Mouse (Mus musculus) hindbrain, postnatal 0 days (tissue): ENCODE measurements around the gene Vsig2. TPM values are rescaled to one million over a fixed set of nuclear protein-coding genes. Genes with fewer than 3 reads are reported as not detected.
A peak's percentile ranks its signal among the peaks of the same experiment; 100 is the strongest.

Source experiments
- ATAC-seq: fragments of 200-750 bp; cut with Nextera tagmentation; 2 replicates; pipeline ENCODE4 v1.8.0; 2017; ENCODE audit warnings: mild to moderate bottlenecking, moderate TSS enrichment, moderate library complexity
- DNase-seq: peaks from one replicate; pipeline ENCODE4 v3.0.0-alpha.2; 2015; ENCODE audit warnings: low spot score
- H3K27ac ChIP-seq: fragments of 300-500 bp; sonication (generic); 2 replicates; pipeline ENCODE4 v1.5.1; 2014; ENCODE audit warnings: mild to moderate bottlenecking
- H3K27me3 ChIP-seq: fragments of 300-500 bp; sonication (generic); 2 replicates; pipeline ENCODE4 v1.6.1; 2014; ENCODE audit warnings: low read length, mixed read lengths; ENCODE audit not compliant: insufficient read depth
- H3K36me3 ChIP-seq: fragments of 300-500 bp; sonication (generic); 2 replicates; pipeline ENCODE4 v1.6.1; 2014; ENCODE audit warnings: low read length, mixed read lengths; ENCODE audit not compliant: insufficient read depth
- H3K4me1 ChIP-seq: fragments of 300-500 bp; sonication (generic); 2 replicates; pipeline ENCODE4 v1.6.1; 2014; ENCODE audit warnings: antibody characterized with exemption, low read length, mixed read lengths; ENCODE audit not compliant: insufficient read depth
- H3K4me2 ChIP-seq: fragments of 300-500 bp; sonication (generic); 2 replicates; pipeline ENCODE4 v1.6.1; 2014; ENCODE audit warnings: low read depth, mild to moderate bottlenecking, low read length, moderate library complexity, mixed read lengths
- H3K4me3 ChIP-seq: fragments of 300-500 bp; sonication (generic); 2 replicates; pipeline ENCODE4 v1.5.1; 2014; ENCODE audit warnings: low read length
- H3K9ac ChIP-seq: fragments of 300-500 bp; sonication (generic); replicated peaks from 2 replicates; pipeline ENCODE4 v1.6.1; 2014; ENCODE audit warnings: mild to moderate bottlenecking, low read length, moderate library complexity, mixed read lengths
- H3K9me3 ChIP-seq: fragments of 300-500 bp; sonication (generic); 2 replicates; pipeline ENCODE4 v1.6.1; 2016; ENCODE audit warnings: low read length, mixed read lengths
- CTCF ChIP-seq: IDR thresholded peaks from 2 replicates; pipeline ENCODE4 v1.5.1; 2016; ENCODE audit warnings: antibody characterized with exemption, control low read depth, low read depth
- WGBS: fragments of 180-500 bp; shearing (Covaris S2); extraction: QIAGEN DNeasy Blood & Tissue Kit; methylation state at CpG from one replicate; pipeline ENCODE4 v1.1.7; 2014; 5-methylcytosine and 5-hydroxymethylcytosine counted together
- polyA plus RNA-seq: library from polyadenylated mRNA; unstranded; fragments of >200 nt; fragmentation: Nextera tagmentation; extraction: Ambion mirVana; gene quantifications from 2 replicates; pipeline ENCODE4 v1.2.1, GENCODE M21; 2015
- total RNA-seq: library from RNA; depleted of rRNA; stranded (reverse); fragments of >200 nt; gene quantifications from 2 replicates; pipeline ENCODE4 v1.2.3, GENCODE M21; 2014

The Vsig2 gene
- total and polyA plus RNA-seq, 2 experiments from 2014 or later, result 1.6 to 3.9 TPM

- Histone ChIP-seq H3K4me1 (peaks cover 5% of the 10 kb centered on the region; the same call in 1 of the 2 replicates), H3K4me2 (no peak overlapping the region), H3K36me3 (no peaks in the 10 kb centered on the region), H3K9ac (no peak overlapping the region), H3K27me3 (peaks cover 1% of the 10 kb centered on the region; the same call in 1 of the 2 replicates), H3K4me3 (no peak overlapping the region), H3K9me3 (no peaks in the 10 kb centered on the region), H3K27ac (no peak overlapping the region)
- no peak for TF ChIP-seq CTCF
- 80% methylated on average over 3 of the region's 3 CpGs for WGBS
- no peak for ATAC-seq
- DNase-seq, result no peak
These were observed 17.3 kb downstream of the Vsig2 start for GRCm38 (mm10) chr9:37556366-37556765.

DNA sequence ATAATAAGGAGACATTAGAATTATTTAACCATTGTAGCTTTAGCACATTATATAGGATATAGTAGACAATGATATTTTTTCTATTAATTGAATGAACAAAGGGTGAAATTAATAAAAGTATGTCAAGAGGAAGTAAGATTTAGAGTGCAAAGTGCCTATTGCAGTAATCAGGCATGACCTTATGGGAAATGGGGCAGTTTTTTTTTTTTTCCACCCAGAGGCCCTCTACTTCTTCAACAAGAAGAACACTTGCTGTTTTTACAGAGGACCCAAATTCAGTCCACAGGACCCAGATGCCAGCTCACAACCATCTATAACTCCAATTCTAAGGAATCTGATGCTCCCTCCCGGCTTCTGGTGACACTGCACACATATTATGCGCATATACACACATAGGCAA lies 21.6 kb downstream of the Vsig2 start:
- no peak overlapping the region for H3K27ac ChIP-seq
- no peaks in the 10 kb centered on the region for H3K36me3 ChIP-seq
- H3K9me3 ChIP-seq, result no peaks in the 10 kb centered on the region
- no peak overlapping the region for H3K9ac ChIP-seq
- H3K4me2 ChIP-seq, result no peak overlapping the region
- DNase-seq (no peak), ATAC-seq (no peak)
- H3K4me1 ChIP-seq, result no peaks in the 10 kb centered on the region
- no peak overlapping the region for H3K4me3 ChIP-seq
- no peaks in the 10 kb centered on the region for H3K27me3 ChIP-seq
- WGBS, result 83% methylated on average over 2 of the region's 2 CpGs
- TF ChIP-seq CTCF, result no peak

DNA sequence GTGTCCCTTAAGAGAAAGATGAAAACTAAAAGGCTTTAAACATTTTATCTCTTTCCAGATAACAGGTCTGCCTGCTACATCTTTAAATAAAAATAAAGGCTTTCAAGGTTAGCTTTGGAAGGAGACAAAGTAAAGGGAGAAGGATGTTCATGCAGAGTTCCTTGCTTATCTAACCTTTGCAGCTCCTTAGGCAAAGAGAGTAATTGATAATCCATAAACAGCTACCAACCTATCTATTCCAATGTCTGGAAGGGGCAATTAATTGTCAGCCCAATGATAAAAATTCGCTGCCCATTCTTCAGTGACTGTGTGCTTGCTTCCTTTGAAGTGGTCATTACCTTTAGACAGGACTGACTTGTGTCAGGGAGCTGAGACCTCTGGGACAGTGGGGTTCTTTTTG lies 24.8 kb downstream of the Vsig2 start:
- Histone ChIP-seq H3K27ac (no peak overlapping the region), H3K4me2 (no peak overlapping the region), H3K4me1 (no peaks in the 10 kb centered on the region), H3K36me3 (no peaks in the 10 kb centered on the region), H3K9me3 (no peaks in the 10 kb centered on the region), H3K9ac (no peak overlapping the region), H3K27me3 (no peaks in the 10 kb centered on the region), H3K4me3 (no peak overlapping the region)
- ATAC-seq (no peak), DNase-seq (no peak)
- TF ChIP-seq CTCF, result no peak
- WGBS, result 59% methylated on average over 1 of the region's 1 CpGs

GRCm38 (mm10) chr9:37567019-37567418 lies 28.0 kb downstream of the Vsig2 start:
- Histone ChIP-seq H3K9me3 (no peaks in the 10 kb centered on the region), H3K4me3 (no peak overlapping the region), H3K9ac (no peak overlapping the region), H3K27me3 (no peaks in the 10 kb centered on the region), H3K4me2 (no peak overlapping the region), H3K27ac (no peak overlapping the region), H3K36me3 (no peaks in the 10 kb centered on the region), H3K4me1 (no peaks in the 10 kb centered on the region)
- no peak for TF ChIP-seq CTCF
- DNase-seq (no peak), ATAC-seq (no peak)
- WGBS, result 91% methylated on average over 2 of the region's 2 CpGs

DNA sequence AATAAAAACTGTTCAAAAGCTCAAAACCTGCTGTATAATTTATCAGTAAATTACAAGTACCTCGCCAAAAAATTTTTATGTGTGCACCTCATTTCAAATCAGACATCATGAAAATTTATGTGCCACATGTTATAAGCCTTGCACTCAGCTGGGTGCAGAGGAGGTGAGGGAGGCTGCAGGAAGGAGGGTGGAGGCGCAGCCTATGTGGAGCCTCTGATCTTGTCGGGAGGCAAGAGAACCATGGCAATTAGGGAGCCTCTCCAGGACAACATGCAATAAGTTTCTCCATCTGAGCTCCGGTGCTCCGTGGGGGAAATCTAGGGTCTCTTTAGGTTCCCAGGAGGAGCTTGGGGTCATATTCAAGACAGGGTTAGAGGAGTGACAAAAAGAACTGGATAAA lies 28.4 kb downstream of the Vsig2 start:
- Histone ChIP-seq H3K27me3 (no peaks in the 10 kb centered on the region), H3K4me2 (no peak overlapping the region), H3K4me3 (no peak overlapping the region), H3K36me3 (no peaks in the 10 kb centered on the region), H3K9ac (no peak overlapping the region), H3K9me3 (no peaks in the 10 kb centered on the region), H3K4me1 (no peaks in the 10 kb centered on the region), H3K27ac (no peak overlapping the region)
- 52% methylated on average over 5 of the region's 5 CpGs for WGBS
- no peak for ATAC-seq
- DNase-seq, result no peak
- TF ChIP-seq CTCF, result no peak

GRCm38 (mm10) chr9:37567892-37568604 lies 29.0 kb downstream of the Vsig2 start:
- no peak for TF ChIP-seq CTCF
- WGBS, result 34% methylated on average over 15 of the region's 15 CpGs
- H3K9ac ChIP-seq, result no peak overlapping the region
- DNase-seq (no peak), ATAC-seq (peak; percentile 38; the same call in 1 of the 2 replicates)
- H3K27me3 ChIP-seq, result no peaks in the 10 kb centered on the region
- no peak overlapping the region for H3K27ac ChIP-seq
- H3K9me3 ChIP-seq, result no peaks in the 10 kb centered on the region
- no peak overlapping the region for H3K4me2 ChIP-seq
- no peaks in the 10 kb centered on the region for H3K36me3 ChIP-seq
- no peak overlapping the region for H3K4me3 ChIP-seq
- H3K4me1 ChIP-seq, result no peaks in the 10 kb centered on the region

DNA sequence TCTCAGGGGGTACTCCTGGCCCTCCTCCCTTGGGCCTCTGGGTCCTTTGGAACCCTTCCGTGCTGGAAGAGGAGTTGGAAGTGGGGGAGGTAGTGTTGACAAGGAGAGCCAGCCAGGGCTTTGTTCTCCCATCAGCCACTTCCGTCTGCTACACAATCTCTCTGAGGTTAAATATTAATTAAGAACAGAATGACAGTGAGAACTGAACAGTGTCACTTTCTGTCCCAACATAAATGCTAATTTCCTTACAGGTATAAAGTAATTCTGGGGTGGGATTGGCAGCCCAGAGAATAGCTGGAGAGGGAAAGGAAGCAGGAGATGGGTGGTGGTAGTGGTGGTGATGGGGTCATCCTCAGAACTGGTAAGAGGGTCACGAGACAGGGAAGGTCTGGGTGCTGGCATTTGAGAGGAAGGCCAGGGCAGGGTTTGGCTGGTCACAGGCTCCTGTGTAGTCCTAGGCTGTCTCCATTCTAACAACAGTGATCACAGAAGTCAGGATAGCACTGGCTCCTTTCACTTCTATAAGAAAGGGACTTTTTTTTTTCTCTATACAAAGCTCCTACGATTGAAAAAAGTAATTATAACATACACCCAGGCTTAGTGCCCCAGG lies 29.7 kb downstream of the Vsig2 start:
- no peak overlapping the region for H3K27ac ChIP-seq
- H3K36me3 ChIP-seq, result no peaks in the 10 kb centered on the region
- no peaks in the 10 kb centered on the region for H3K9me3 ChIP-seq
- DNase-seq (no peak), ATAC-seq (no peak)
- TF ChIP-seq CTCF, result no peak
- no peaks in the 10 kb centered on the region for H3K27me3 ChIP-seq
- no peak overlapping the region for H3K4me3 ChIP-seq
- WGBS, result 41% methylated on average over 4 of the region's 4 CpGs
- no peaks in the 10 kb centered on the region for H3K4me1 ChIP-seq
- H3K4me2 ChIP-seq, result no peak overlapping the region
- no peak overlapping the region for H3K9ac ChIP-seq
